Mouse (Mus musculus) thymus, postnatal 25 days (tissue): Measurements from ENCODE around the gene Vav3.
A peak's percentile ranks its signal among the peaks of the same experiment; 100 is the strongest.

Source experiments
- DNase-seq: peaks from one replicate; pipeline ENCODE4 v3.0.0; 2022

The Vav3 gene

DNA sequence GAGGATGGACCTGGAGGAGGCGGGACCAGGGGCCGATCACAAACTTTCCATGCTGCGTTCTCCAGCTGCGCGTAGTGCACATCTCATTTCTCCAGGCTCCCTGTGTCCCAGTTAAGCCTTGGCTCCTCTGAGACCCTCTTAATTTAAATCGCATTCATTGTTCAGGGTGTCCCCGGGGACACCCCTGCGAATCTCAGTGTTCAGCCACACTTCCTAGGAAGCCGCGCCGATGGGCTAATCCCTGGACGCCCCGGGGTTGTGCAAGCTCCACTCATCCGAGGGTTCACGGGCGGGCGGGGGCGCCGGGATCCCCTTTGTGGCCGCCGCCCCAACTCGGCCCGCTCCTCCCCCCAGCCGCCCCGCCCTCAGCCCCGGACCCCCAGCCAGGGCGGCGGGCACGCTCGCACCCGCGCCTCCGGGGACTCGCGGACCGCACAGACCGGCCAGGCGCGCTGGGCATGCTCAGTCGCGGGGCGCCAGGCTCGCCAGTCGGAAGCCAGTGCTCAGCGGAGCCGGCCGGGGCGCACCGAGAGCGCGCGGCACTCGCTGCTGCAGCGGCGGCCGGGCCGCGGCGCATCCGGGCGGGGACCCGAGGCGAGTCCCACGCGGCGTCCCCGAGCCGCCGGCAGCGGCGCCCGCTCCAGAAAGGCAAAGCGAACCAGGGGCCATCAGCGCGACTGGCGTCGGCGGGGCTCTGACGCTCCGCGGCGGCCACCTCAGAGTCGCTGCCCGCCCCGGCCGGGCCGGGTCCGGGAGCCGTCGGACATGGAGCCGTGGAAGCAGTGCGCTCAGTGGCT lies at the start of gene Vav3:
TSS of gene Vav3 (plus strand) at position 380 of the 797 bp plus-strand sequence.
- peak; percentile 70 for DNase-seq

DNA sequence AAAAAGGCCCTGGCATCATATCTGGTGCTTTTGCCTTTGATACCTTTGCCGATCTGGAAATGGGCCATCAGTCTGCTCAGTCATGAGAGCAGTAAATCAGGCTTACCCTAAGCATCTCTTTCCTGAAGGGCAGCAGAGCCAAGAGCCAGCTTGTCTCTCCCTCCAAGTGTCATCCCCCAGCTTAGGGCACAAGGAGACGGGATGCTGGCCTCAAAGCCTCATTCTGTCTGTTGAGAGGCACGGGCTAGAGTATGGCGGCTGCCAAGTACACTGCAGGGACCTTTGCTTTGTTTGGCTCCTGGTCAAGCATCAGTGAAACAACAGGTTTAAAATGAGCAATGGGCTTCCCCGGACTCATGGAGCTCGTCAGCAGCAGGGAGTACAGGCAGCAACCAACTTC lies 41.6 kb upstream of the Vav3 start:
- DNase-seq = no peak

DNA sequence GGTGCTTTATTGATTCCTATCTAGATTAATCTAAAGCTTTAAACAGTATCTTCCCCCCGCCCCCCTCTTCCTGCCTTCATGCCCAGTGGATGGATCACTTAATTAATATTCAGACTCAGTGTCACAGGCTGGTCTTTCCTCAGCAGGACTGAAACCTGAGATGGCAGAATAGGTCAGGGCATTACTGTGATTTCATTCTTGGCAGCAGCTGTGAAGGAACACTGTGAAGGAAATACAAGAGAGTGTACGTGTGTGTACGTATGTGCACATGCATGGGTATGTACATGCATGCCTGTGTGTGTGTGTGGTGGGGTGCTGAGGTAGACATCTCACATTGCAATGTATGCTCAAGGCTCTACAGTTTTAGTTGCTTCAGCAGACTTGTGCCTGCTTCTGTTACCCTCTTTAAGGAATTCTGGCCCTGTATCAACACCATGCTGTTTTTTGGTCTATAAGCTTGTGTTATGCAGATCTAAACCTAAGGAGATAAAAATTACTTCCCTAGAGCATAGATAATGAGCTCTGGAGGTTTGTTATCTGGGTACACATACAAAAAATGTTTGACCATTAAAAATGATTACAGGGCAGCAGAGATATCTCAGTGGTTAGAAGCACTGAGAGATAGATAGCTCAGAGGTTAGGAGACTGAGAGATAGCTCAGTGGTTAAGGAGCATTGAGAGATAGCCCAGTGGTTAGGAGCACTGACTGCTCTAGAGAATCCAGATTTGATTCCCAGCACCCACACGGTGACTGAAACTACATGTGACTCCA lies 41.0 kb upstream of the Vav3 start:
- DNase-seq = no peak

DNA sequence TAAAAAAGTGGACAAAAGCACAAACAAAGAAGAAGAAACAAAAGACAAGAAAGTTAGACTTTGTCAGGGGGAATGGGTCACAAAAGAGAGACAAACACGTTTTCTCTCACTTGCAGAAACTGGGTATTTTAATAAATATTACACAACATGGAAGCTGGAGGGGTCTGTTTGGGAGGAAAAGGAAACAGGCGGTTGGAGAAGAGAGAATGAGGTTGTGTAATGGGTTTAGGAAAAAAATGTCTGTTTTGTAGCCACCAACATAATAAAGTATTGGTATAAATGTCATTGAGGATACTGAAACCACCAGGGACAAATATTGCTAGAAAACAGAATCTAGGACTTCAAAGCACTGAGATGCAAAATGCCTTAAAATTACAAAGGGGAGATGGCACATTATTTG lies 38.4 kb upstream of the Vav3 start:
- no peak for DNase-seq

DNA sequence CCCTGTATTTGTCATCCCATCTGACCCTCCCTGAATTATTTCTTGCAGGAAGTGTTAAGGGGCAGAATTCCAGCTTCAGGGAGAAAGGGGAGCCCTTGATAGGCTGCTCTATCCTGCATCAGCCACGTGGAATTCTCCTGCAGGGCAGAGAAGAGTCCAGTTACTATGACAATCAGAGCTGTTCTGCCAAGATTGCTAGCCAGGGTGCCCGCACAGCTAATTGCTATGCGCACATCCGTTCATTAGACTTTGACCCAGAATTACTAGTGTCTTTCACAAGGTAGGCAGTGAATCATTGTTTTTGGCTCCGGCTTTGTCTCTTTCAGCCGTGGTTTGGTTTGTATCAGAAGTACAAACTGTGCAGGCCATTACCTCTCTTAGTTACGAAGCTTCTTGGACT lies 33.0 kb upstream of the Vav3 start:
- no peak for DNase-seq

DNA sequence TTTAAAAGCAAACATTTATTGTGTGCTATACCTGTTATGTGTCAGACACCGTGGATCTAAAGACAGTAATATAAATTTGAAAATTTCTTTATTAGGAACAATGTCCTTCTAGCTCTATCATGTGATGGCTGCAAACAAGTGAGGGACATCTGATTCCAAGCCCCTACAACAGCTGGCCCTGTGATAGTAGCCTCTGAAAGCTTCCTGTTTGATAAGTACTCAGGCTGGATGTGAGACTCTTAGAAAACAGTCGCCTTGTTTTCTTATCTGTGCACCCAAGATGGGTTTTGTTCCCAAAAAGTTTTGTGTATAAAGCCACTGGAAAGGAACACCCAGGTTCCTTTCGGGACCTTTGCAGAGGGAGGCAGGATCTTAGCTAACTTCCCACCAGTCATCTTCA lies 32.0 kb upstream of the Vav3 start:
- no peak for DNase-seq

DNA sequence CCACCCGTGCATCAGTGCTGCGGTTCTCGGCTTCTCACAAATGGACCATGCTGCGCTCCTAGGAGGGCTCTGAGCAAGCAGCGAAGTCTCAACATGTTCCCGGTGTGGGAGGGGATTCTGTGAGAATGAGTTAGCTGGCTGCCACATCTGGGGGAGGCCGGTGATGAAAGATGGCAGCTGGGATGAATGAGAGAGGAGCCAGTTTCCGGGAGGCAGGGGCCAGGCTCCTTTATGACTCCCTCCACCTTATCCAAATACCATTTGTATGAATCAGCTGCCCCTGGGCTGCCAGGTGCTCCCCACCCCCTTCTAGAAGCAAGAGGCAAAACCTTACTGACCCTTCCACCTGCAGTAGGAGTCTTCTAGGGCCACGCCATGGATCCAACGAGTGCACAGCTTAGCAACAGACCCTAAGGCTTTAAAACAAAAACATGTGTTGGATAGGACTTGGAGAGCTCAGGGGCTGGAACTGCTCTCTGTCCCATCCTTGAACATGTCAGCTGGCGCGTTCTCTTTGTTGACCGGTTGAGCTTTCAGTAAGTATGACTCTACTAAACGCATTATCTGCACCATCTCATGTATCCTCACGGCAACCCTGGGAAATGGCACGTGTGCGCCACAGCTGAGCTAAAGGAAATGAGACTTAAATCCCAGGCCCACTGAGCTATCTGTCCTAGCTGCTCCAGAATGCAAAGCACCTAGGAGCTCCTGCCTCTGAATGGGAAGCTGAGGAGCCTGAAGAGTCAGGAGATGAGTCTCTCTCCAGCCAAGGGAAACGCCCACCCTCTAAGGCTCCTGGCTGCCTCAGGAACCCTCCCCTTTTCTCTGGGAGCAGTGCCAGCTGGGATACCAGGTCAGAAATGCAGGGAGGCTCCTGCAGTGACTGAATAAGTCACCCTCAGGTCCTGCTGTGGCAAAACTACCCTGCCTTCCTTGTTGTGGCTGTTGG lies 30.9 kb upstream of the Vav3 start:
- DNase-seq = no peak

DNA sequence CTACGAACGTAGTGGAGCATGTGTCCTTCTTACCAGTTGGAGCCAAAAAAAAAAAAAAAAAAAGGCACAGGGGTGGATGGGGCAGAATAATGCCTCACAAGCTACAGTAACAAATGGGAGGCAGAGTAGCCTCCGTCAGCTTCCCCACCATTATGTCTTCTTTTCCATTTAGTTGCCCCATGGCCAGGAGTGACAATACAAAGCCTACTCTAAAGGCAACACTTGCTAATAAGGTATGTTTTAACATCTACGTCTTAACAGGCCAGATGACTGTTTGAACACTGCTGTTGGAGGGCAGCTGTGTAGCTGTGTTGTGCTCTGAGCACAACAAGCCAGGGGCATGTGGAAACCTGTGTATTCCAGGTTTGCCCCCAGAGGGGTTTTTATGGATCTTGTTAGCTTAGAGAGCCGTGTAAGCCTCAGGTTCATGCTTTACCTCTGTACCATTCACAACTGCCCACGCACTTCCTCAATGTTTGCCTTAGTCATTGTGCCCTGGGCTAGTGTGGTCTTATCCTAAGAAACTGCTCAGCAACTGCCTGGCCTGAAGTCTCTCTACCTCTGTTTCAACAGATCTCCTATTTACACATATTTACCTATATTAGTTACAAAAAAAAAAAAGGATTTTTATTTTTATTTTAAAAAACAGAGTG lies 29.2 kb upstream of the Vav3 start:
- DNase-seq = no peak

DNA sequence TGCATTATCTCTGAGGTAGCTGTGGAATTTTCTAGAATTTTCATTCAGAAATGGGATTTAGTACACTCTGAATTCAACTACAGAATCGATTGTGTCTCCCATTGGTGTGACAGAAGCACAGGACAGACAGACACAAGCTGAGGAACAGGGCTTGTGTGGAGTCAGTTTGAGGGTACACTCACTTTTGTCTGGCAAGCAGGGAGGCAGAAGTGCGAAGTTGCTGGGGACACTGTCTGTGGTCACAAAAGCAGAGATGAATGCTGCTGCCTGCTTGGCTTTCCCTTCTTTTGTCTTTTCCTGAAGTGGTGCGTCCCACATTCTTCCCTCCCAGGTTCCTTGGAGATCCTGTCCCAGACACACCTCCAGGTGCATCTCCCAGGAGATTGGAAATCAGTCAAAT lies 28.6 kb upstream of the Vav3 start:
- DNase-seq = no peak

DNA sequence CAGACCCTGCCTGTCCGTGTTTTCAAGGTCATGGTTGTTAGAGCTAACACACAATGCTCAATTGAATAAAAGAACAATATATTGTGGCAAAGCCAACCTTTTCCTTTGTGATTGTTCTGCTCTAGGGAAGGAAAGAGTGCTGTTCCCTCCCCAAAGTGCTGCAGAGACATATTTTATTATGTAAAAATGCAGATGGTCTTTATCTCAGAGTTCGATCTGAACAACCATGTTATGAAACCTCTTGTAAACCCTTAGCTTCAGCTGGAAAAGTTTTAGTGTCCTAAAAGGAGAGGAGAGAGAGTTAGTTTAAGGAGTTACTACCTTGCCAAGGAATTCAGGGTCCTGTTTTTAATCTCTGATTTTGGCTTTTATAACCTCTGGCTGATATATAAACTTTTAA lies 27.0 kb upstream of the Vav3 start:
- no peak for DNase-seq

DNA sequence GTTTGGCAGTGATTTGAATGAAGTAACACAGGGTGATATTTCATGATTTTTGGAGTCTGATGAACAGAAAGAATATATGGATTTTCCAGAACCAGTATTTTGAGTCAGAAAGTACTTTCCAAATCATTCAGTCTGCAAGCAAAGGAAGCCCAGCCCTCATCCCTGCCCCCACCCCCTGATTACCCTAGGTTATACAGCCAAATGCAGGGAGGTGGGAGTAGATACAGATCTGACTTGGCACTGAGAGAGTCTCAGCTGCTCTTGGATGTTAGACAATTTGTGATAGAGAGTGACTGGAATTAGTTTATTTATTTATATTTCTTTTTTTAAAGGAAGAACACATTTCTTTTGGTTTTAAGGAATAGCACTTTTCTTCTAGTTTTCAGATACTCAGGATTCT lies 18.2 kb upstream of the Vav3 start:
- no peak for DNase-seq

DNA sequence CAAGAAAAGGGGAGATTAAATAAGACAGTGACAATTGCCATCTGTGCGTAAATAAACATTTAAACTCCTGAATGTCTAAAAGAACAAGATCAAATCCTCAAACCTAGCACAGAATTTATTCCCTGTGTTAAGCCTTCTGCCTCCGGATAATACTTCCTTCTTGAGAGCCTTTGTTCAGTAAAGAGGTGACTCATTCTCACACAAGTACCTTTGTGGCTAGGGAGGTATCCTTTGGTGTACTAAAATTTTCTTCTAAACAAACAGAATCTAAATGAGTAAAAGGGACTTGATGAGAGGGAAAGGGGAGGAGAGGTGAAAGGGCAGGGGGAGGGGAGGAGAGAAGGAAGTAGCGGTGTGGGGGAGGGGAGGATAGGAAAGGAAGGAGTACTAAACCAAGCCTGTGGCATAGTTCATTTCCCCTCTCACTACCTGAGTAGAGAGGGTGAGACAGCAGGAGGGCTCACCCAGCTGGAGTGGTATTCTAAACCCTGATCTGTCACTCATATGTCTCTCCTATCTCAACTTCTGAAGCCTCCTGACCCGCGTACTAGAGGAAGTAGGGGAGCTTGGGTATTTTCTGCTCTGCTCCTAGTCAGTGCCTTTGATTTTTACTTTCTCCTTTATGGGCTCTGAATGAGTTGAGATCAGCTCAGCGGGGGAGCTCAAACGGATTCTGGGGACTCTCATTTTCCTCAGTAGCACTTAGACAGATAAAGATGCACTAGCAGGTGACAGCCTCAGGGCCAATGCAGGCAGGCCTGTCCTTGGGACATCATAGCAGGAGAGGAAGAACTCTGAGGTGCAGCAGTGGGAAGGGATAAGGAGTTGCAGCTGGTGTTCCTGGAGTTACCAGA lies 16.8 kb upstream of the Vav3 start:
- DNase-seq = peak; percentile 54

DNA sequence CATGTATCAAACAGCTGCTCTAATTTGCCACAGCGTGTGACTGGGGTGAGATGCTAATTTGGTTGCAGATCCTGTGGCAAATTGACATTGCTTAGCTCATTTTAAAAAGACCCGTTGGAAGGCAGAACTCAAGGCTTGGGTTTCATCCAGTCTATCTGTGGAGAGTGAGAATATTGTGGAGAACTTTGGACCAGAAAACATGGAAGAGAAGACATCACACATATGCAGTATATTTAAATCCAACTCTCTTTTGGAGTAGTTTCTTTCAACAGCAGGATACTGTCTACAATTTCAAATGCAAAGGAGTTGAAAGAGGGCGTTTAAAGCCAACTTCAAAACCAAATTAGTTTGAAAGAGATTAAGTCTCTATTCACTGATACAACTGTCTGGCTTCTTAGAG lies 13.3 kb upstream of the Vav3 start:
- DNase-seq = no peak

DNA sequence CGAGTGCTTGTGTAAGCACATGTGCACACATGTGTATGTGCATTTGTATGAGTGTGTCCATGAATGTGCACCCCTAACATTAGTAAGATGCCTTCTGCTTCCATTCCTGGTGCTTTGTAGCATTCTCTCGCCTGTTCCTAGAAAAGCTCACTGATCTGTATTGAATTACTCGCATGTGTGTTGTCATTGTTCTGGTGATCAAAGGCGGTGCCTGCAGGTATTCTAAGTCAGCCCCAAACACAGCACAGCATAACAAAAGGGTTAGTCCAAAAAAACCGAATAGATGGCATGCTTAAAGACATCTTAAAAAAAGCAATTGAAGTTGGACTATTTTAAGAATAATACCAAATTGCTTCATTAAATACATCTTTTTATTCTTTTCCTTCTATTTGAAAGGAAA lies 7.7 kb upstream of the Vav3 start:
- DNase-seq = no peak

DNA sequence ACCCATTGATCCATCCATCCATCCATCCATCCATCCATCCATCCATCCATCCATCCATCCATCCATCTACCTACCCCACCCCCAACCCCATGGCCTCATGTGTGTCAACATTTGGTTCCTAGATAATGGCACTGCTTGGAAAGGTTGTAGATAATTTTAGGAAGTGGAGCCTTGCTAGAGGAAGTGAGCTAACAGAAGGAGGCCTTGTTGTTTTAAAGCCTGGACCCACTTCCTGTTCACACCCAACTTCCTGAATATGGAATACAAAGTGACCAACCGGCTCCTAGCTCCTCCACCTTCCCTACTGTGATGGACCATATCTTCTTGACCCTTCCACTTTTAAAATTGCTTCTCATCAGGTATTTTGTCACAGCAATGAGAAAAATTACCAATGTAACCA lies 5.0 kb upstream of the Vav3 start:
- DNase-seq = no peak

DNA sequence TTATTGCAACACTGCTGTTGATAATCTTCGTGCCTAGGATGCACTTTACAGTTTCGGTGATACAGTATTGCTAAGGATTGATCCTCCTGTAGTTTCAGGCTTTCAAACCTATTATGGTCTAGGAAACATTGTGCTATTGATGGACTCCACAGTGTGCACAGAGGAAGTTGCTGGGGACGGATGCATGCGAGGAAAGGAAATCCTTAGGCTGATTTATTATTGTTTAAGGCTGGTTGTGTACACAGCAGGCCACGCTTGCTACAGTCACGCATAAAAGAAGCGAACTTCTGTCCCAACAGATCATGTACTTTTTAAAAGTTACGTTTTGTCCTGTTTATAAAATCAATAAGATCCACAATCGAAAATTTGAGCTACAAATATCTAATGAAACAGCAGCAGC lies 1.2 kb upstream of the Vav3 start:
- no peak for DNase-seq

DNA sequence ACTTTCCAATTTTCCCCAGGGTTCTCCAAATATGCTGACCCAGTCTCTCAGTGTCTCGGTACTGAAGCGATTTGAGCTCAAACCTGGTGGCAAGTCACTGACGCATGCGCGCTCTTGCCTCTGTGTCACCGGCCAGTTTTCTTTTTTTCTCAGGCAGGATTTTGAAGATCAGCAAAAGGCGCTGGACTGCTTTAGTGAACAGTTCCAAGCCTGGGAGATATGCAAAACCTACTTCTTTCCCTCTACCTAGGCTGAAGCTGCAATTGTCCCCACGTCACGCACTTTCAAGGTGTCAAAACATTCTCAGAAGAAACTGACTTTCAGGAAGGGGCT lies 546 bp upstream of the Vav3 start:
- peak; percentile 37 for DNase-seq

DNA sequence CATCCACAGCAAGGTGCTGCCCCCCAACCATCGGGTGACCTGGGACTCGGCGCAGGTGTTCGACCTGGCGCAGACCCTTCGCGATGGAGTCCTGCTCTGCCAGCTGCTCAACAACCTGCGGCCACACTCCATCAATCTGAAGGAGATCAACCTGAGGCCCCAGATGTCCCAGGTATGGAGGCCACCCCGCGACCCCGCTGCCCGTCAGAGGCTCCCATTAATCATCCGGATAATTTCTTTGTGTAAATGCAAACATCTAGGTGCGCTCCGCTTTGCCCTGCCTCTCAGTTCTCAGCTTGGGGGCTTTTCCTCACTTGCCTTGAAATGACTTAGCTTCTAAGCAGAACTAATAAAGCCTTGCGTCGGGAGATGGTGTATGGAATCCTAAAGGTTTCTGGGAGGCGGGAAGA lies 623 bp downstream of the Vav3 start:
- no peak for DNase-seq

DNA sequence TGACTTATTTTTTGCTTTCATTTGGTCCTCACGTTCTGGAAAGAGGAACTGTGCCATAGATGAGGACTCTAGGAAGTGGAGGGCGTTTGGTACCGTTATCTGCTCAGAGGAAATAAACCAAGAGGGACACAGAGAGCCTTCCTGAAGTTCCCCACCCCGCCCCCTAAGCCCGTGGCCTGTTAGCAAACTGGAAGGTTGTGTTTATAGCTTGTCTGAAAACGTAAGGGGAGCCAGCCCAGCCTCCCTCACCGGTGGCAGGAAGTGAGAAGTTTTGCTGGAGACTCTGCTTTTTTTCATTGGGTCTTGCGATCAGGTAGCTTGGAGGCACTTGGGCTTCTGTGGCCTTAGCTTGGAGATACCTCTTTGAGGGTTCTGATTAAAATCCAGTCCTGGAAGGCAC lies 1.2 kb downstream of the Vav3 start:
- DNase-seq = peak; percentile 73

DNA sequence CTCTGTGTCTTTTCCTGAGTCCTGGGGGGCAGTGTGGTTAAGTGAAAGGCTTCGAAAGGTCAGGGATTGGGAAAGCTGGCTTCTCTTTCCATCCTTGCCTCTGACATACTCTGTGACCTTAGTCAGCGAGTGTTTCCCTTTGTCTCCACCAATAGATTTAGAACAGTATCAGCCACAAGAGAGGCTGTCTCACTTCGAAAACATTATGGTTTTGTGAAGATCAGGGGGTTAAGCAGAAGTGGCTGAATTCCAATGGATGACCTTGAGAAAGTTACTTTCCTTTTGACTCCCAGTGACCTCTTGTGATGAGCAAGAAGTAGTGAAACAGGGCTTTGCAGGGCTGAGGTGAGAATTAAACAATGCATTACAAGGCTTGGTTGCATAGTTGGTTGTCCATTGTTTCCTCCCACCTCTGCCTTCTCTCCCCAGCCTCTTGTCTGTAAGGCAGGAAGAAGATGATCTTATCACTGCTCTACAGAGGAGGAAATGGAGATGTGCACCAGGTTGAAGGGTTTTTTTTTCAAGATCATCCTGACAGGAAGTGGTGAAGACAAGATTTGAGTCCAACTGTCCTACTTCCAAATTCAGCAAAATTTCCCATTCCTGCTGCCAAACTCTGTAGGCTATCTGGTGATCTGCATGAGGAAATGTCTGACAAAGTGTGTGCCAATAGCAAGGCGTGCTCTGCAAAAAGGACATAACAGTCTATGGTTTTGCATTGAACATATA lies 11.7 kb downstream of the Vav3 start:
- DNase-seq = peak; percentile 30

DNA sequence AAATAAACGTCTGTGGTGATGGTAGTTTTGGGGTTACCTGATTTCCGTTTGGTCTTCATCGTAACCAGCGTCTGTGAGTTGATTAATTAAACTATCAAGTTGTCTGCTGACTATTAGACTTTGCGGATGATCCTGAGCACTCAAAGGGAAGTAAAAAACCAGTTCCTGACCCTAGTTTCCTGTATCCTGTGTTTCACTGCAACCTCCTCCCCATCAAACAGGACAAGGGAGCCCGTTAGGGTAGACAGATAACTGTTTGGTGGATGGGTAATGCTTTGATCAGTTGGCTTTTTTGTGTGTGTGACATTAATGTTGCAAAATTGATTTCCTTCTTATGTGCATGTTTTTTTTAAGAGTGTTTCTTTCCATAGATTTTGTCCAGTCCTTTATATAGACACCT lies 12.2 kb downstream of the Vav3 start:
- no peak for DNase-seq
